Mouse (Mus musculus) heart, adult 8-10 months (tissue): Measurements from ENCODE around the gene Shq1. TPM values are rescaled to one million over a fixed set of nuclear protein-coding genes. Genes with fewer than 3 reads are reported as not detected.
A peak's percentile ranks its signal among the peaks of the same experiment; 100 is the strongest.

Source experiments
- DNase-seq: peaks from one replicate; pipeline ENCODE4 v3.0.0; 2022; ENCODE audit warnings: low spot score
- total RNA-seq, 4 experiments: library from RNA; stranded (reverse); gene quantifications; 2 replicates each; pipeline ENCODE4 v1.2.4; 2022

The Shq1 gene
- total RNA-seq, 4 experiments from 2014 or later: 2.6 to 5.2 (median 3.6) TPM

DNA sequence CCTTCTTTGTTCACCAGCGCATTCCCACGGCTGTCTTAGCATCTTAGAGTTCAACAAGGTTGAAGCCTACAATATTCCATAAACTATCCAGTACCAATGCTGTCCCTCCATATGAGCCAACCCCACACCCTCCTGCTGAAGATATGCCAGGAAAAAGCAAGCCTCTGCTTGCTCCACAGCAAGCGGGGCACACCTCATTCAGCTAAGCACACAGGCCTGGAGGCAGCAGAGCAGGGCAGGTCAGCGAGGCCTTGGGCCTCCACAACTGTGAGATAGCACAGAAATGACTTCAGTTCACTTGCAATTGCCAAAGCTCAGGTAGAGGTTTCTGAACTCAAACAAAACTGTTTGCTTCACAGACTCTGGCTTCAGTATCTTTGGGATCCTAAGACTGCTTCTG lies 64.2 kb downstream of the Shq1 start:
- no peak for DNase-seq

DNA sequence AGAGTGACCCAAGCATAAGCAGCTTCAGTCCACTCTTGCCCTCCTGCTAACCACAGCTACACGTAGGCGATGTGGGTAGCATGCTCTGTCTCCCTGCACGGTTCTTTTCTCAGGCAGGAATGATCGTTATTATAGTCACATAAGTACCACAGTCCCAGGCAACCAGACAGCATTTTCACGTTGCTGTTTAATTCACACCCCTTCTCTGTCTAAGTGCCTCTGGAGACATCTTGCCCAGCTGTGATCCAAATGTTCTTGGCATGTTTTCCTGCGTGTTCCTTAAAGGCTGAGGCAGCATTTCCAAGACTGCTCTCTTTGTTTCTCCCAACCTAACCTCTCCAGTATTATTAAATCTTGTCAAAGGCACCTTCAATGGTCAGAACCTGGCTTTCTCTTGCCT lies 67.3 kb downstream of the Shq1 start:
- DNase-seq: peak; percentile 7

DNA sequence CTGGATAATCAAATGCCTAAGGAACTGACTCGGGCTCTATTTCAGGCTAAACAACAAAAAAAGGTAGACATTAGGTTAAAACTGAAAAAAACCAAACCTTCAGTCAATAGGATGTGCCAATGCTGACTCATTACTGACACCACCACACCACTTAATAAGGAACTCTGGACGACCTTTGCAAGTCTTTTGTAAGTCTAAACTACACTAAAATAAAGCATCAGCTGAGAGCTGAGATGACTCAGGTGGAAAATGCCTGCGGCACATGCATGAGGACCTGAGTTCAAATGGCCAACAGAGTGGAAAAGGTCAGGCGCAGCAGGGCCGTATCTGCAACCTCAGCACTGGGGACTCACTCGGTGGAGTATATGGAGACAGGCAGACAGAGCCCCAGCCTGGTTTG lies 69.3 kb downstream of the Shq1 start:
- DNase-seq: no peak

DNA sequence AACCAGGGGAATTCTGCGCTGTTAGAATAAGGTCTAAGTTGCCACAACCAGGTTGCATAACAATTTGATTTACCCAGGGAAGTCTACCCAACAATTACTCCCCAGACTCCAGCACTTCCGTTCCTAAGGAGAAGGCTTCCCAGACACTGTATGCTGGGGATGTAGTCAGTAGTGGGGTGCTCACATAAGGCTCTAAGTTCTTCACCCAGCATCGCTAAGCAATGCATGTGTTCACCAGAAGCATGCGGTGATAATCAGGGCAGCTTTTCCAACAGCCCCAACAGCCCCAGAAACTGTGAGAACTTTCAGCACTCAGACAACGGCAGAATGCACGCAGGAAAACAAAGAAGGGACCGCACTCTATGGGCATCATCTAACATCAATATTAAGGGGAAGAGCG lies 77.1 kb downstream of the Shq1 start:
- DNase-seq: no peak

DNA sequence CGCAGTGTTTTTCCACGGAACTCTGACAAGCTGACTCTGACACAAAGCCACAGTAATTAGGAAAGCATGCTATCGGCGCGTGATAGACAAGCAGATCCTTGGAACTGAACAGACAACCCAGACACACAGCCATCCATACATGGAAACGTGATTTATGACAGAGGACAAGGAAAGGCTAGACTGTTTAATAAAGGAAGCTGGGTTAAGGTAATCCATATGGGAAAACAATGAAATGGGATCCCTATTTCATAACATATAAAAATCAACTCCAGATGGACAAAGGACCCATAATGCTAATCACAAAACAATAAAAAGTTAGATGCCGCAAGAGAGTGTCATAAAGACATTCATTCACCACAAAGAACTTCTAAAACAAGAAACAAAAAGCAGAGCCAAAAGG lies 78.0 kb downstream of the Shq1 start:
- no peak for DNase-seq

DNA sequence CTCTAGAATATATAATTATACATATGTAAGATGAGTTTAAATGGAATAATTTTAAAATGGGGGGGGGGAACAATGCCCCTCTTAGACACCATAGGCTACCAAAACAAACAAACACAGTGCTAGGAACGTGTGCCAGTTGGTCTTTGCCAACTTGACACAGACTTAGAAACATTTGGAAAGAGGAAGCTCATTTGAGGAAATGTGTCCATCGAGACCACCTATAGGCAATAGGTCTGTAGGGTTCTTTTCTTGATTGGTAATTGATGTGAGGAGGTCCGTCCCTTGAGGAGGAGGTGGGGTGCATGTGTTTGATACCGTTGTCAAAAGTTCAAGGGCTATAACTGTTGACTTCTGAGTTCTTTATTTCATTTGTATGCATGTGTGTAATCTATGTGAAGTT lies 80.4 kb downstream of the Shq1 start:
- DNase-seq: no peak

DNA sequence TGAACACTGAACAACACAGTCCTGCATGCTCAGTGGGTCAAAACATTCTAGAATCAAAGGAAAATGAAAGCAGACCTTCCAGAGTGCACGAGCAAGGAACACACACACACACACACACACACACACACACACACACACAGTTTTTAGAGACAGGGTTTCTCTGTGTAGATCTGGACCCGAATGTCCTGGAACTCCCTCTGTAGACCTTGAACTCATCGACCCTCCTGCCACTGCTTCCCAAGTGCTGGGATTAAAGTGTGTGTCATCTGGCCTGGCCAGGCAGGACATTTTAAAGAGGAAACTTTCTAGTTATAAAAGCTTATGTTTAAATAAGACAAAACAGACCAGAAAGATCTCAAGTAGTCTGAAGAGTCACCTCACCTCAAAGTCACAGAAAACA lies 82.1 kb downstream of the Shq1 start:
- DNase-seq: no peak

DNA sequence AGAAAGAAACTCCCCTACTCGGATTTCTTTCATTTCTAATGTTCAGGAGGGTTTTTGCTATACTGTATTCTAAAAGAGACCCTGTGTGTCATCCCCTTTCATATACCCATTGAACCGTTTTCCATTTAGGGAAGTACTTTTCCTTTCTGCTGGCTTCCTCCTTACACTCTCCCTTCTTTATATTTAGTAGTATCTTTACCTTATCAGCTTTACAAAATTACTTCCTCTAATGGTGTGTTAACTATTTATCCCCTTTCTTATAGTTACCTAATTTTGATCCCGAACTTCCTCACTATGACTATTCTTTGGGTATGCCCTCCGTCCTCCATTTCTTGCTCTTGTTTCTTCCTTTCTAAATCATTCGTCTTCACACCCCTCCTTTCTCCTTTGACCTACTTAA lies 84.2 kb downstream of the Shq1 start:
- DNase-seq: no peak

DNA sequence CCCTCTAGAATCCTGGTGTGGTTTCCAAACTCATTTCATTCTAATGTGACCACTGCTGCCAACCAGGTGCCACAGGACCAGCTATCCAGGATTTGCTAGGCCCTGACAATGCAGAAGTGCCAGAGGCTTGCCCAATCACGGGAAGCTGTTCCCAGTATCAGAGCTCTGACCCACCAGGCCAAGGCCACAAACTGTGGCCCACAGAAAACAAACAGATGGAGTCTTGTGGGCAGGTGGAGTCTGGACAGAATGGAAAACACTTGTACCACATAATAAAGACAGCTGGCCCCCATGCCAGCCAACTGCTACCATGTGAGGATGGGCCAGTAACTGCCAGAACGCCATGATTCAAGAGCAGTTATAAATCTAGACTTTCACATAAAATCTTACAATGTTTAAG lies 89.0 kb downstream of the Shq1 start:
- no peak for DNase-seq

DNA sequence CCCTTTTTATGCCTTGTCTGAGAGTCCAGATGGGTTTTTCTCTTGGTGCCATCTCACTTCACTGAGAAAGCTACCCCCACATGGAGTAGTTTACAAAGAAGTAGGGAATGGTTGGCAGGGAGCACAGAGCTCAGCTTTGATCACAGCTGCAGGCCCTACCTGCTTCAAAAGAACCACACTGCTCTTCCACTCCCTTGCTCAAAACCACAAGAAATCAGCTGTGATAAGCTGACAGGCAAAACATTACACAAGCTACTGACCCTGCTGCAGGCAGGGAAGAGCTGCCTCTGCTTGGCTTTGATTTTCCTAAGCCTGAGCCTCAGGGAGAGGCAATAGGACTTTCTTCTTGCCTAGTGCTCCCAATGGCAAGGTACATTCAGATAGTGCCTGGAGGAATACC lies 89.9 kb downstream of the Shq1 start:
- DNase-seq: no peak

DNA sequence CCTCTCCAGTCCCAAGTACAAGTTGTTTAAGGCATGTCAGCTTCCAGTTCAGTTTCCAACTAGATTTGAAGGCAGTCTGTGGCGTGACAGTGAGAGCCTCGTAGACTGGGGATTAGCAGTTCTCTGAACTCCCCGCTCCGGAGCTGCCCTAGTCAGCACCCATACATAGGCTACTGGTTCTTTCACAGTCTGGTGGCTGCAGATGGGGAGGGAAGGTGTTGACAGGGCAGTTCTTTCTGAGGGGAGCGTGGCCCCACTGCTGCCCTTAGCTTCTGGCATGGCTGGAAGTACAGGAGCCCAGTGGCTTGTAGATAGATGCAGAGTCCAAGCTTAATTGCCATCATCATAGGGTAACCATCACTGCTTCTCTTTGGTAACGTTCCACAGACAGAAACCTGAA lies 93.4 kb downstream of the Shq1 start:
- no peak for DNase-seq

DNA sequence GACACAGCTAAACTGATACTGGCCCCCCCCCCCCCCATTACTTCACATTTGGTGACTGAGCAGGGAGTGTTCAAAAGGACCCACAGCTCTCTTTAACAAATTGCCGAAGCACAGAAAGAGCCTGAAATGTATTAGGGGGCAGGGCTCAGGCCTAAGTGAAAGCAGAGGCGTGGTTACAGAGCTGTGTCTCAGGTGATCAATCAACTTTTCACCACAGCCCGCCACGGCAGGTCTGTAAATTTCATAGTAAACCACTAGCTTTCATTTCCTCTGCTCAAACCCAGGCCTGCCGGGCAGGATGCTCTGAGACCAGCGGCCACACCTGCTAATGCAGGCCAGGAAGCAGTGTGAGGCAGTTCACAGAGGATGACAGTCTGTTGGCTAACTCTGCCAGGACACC lies 94.8 kb downstream of the Shq1 start:
- DNase-seq: no peak

DNA sequence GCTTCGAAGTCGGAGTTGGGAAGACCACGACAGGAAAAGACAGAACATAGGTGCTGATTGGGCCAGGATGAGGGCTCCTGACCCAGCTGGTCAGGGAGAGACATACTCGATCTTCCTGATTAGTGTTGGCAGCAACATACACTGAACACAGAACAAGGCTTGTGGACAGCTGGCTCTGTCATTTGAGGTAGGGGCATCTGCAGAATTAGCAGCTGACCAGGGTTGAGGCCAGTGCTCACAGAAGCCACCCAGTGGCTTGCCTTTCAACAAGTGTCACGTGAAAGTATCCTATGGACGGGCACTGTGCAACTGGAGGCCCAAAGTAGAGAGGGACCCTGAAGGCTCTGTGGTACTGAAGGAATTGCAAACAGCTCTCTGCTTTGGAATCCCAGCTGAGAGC lies 104.2 kb downstream of the Shq1 start:
- DNase-seq: no peak

DNA sequence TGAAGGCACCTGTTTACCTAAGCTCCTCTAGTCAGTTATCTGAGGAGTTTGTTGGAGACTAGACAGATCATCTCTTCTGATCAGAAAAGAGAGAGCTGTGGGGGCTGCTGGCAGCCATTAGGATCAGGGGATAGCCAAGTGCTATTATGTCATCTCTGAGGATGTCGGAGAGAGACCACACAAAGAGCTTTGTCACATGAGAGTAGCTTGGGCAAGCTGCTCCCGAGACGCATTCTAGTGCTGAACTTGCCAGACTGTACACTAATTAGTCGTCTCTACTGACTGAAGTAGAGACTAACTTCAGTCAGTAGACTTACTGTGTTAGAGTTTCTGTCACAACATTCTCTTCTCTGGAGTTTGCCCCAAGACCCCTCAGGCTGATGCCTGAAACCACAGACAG lies 106.4 kb downstream of the Shq1 start:
- DNase-seq: no peak

DNA sequence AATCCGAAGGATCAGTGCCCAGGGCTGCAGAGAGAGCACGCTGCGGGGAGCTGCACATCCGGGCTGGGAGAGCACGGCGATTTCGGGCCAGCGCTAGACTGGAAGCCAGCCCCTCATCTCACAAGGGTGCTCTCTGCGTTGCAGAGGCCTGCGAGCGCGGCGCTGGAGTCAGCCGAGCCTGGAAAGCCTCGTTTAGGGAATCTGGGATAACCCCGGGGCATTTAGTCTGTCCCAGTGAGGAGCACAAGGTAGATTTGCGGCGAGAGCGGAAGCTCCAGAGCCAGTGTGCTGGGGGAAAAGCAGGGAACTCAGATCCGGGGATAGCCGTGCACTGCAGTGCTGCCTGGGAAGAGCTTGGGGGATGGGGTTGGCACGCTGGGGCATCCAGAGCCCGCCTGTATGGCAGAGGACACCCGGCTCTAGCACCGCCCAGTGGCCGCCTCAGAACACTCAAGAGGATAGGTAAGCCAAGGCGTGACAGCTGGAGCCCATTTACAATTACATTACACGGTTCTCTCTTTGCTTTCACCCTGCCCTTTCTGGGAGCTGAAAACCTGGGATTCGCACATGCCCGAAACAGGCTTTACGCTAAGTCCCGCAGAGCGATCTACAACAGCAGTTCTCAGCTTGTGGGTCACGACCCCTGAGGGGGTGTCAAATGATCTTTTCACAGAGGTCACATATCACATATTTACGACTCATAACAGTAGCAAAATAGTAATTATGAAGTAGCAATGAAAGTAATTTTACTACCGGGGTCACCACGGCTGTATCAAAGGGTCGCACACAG lies 107.2 kb downstream of the Shq1 start:
- DNase-seq: peak; percentile 44

DNA sequence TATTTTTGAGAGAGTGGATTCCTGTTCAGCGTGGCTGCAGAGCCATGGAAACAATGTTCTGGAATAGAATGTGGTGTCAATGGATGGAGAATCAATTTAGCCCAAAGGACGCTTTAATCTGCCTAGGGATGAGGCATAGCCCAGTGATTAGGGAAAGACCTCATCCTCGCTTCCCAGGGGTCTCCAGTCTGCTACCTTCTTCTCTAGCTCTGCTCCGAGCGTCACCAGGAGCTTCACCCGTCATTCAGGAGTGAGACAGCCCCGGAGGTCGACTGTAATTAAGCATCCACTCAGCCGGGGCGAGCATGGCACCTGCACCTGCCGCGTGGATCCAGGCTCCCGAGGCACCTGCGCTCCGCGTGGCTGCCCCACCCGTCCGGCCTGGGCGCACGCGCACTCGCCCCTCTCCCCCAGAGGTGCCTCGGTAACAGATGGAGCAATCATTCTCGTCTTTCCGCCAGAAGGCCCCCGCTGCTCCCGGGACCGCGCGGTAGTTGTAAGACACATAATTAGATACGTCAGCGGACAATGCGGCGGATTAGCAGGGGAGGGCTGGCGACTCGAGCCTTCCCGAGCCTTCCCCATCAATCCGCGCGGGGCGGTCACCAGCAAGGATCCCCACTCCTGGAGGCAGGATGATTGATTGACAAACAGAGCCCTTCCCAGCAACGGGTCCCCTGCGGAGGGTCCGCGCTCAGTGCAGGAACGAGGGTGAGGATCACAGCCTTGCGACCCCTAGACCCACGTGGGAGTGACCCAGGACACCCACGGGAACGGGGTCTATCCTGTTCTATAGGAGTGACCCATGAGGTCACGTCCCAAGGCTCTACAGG lies 108.0 kb downstream of the Shq1 start:
- DNase-seq: no peak

DNA sequence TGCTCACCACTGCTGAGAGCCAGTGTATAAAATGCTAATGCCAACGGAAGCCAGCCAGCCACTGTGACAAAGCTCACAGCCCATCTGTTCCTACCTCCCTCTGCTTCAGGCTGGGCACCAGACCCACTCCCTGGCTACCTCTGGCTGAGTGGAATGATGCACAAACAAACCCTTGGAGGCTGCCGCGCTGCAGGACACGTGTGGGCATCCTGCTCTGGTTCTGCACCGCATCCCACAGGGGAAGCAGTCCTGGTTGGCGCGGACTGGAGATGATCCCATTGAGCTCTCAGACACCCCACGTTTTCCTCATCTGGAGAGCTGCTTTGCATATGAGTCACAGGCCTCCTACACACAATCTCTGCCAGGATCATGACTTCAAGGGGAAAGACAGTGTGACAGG lies 112.9 kb downstream of the Shq1 start:
- no peak for DNase-seq

DNA sequence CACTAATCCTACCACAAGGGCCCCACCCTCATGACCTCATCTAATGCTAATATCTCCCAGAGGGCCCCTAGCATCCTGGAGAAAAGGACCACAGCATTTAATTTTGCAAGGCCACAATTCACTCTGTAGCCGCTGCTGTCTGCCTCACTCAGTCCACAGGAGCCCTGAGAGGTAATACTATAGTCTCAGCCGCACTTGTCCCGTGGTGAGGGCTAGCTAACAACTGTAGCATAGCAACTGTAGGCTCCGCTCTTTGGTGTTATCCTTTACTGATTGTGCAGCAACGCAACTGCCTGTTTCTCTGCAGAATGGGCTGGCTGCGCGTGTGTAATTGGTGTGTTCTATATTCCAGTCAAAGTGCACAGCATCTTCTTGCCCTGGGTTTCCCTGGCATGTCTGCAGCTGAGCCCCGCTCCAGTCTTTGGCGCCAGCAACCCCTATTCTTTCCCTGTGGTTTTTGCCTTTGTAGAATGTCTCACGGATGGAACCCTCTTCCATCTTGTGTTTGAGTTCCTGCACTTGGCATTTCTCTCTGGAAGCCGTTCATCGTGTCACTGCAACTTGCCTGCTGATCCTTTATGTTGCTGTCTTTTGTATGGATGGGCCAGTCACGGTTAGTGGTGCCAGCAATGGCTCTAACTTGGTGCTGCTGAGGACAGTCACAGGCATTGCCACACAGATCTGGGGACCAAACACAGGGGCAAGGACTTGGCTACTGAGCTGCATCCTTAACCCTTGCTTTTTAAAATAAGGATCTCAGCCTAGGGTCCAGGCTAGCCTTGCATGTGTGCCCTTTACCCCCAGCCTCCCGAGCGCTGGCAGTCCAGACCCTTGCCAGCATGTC lies 128.6 kb downstream of the Shq1 start:
- no peak for DNase-seq

DNA sequence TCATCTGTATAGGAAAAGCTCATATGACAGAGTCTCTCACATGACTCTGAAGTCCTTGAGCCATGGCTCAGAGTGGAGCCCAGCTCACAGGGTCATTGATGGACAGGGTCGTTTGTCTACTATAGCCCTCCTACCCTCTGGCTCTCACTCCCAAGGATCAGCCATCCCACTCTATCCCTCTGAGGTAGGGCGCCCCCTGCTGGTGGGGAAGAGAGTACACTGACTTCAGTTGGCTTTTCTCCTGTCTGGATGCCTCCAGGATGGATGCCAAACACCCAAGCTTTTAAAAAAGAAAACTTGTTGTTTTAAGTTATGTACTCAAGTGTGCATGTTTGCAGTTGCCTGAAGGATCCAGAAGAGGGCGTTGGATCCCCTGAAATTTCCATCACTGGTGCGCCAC lies 131.3 kb downstream of the Shq1 start:
- DNase-seq: no peak

DNA sequence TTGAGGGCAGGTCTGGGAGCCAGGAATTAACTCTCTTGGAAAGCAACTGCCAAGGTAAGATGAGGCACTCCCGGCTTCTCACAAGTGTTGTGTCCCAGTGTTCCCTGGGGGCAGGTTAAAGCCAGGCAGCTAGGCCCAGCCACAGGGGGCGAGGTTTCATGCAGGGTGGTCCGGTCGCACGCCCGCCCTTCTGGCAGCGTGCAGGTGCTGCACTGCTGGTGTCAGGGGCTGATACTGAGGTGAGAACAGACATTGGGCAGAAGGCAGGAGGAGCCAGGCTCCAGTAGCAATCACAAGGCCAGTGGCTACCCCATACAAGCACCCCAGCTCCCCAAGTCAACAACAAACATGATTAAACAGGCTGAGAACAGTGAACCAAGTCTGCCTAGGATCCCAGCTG lies 132.4 kb downstream of the Shq1 start:
- DNase-seq: no peak

DNA sequence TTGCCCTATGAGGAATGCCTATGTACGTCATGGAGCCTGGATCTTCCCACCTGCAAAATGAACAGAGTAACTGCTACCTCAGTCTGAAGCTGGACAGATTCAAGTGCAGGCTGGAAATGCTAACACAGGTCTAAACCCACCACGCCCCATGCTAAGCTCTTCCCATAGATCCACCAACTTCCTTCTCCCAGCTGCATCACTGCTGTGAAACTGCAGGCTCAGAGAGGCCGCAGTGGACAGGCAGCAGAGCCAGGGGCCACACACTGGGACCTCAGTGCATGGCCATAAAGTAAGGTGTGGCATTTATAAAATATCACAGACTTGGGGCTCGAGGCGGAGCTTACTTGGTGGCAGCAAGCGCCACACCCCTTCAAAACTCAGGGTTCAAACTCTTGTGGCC lies 133.0 kb downstream of the Shq1 start:
- DNase-seq: no peak

DNA sequence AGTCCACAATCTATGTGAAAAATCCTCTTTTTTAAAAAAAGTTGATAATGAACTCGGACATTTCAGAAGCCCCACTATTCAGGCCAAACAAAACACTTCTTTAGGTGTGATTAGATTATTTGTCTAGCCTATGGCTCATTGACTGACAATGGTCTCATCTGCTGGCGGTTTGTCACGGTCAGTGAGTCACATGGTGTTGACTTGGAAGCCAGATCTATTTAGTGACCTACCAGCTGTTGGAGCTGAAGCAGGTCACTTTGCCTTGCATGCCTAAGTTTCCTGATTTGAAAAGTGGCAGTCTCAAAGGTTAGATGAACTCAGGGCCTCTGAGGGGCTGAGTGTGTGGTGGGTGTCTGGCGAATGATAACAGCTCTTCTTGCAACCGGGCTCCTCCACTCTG lies 133.9 kb downstream of the Shq1 start:
- DNase-seq: no peak
